In genomic region chr16:91269468-91270211, GRCm38 (mm10) we compare ENCODE assay signal across 9 mouse cellular contexts. TPM values are rescaled to one million over a fixed set of nuclear protein-coding genes. Genes with fewer than 3 reads are reported as not detected.
DNase-seq lines count a peak whose midpoint lies in the region; ATAC-seq lines count a peak whose summit lies in the region.
"Had no signal": no experiment of that assay in that cellular context is flagged by ENCODE, and none has a peak within 500 bp of the region (broad histone marks: within the 10 kb centered on the region; RNA-seq: fewer than 3 reads in every experiment).

Olig1 (plus strand) TSS chr16:91269772.

- peak; percentile 94 for ATAC-seq in forebrain, embryonic 12.5 days (ENCODE audit: low FRiP score)
- peak; percentile 56; the same call in 1 of the 2 replicates for ATAC-seq in heart, embryonic 15.5 days (replicated peaks; ENCODE audit: insufficient number of reproducible peaks, insufficient read depth, low FRiP score, low read depth)
- peak; percentile 58; the same call in 1 of the 2 replicates for ATAC-seq in liver, embryonic 12.5 days
- ATAC-seq in neural tube, embryonic 14.5 days (ENCODE audit: low read depth) = peak; percentile 87

- no peaks in the 10 kb centered on the region for H3K36me3 ChIP-seq in forebrain, embryonic 12.5 days (replicated peaks)
- no peaks in the 10 kb centered on the region for H3K36me3 ChIP-seq in heart, embryonic 15.5 days
- H3K36me3 ChIP-seq in liver, embryonic 12.5 days = no peaks in the 10 kb centered on the region
- H3K36me3 ChIP-seq in neural tube, embryonic 14.5 days (ENCODE audit: control insufficient read depth, insufficient read depth, low read length) = no peaks in the 10 kb centered on the region

- H3K9me3 ChIP-seq in forebrain, embryonic 12.5 days = no peaks in the 10 kb centered on the region
- no peaks in the 10 kb centered on the region for H3K9me3 ChIP-seq in heart, embryonic 15.5 days (replicated peaks)
- H3K9me3 ChIP-seq in liver, embryonic 12.5 days (replicated peaks) = no peaks in the 10 kb centered on the region
- no peaks in the 10 kb centered on the region for H3K9me3 ChIP-seq in neural tube, embryonic 14.5 days (ENCODE audit: control insufficient read depth, low read length)

- H3K27me3 ChIP-seq in forebrain, embryonic 12.5 days = peaks cover 100% of the 10 kb centered on the region
- peaks cover 95% of the 10 kb centered on the region for H3K27me3 ChIP-seq in heart, embryonic 15.5 days
- peaks cover 98% of the 10 kb centered on the region for H3K27me3 ChIP-seq in liver, embryonic 12.5 days (replicated peaks)
- H3K27me3 ChIP-seq in neural tube, embryonic 14.5 days (ENCODE audit: control insufficient read depth, insufficient read depth, low read length) = peaks cover 87% of the 10 kb centered on the region

- under 1% methylated on average over 64 of the region's 64 CpGs for WGBS in forebrain, embryonic 12.5 days
- 2% methylated on average over 64 of the region's 64 CpGs for WGBS in heart, embryonic 15.5 days
- 2% methylated on average over 64 of the region's 64 CpGs for WGBS in liver, embryonic 12.5 days (ENCODE audit: insufficient replicate concordance)
- WGBS in neural tube, embryonic 14.5 days = 1% methylated on average over 64 of the region's 64 CpGs

- peak; percentile 14 for DNase-seq in thymus, postnatal 14 days
- DNase-seq in thymus, postnatal 10 days (ENCODE audit: low spot score in 2 of 2) = no peak
- DNase-seq in kidney, postnatal 25 days = peak; percentile 5 to 62
- peak; percentile 3 to 56 for DNase-seq in urinary bladder, postnatal 36 days (ENCODE audit: low spot score in 2 of 2)

- peak within 1 kb of the TSS; percentile 48 for H3K4me3 ChIP-seq in forebrain, embryonic 12.5 days (replicated peaks)
- H3K4me3 ChIP-seq in heart, embryonic 15.5 days = peak within 1 kb of the TSS; percentile 52
- H3K4me3 ChIP-seq in liver, embryonic 12.5 days = peak within 1 kb of the TSS; percentile 37
- peak within 1 kb of the TSS; percentile 39 for H3K4me3 ChIP-seq in neural tube, embryonic 14.5 days (ENCODE audit: low read depth, low read length)

- peaks cover 27% of the 10 kb centered on the region for H3K4me1 ChIP-seq in forebrain, embryonic 12.5 days
- peaks cover 23% of the 10 kb centered on the region for H3K4me1 ChIP-seq in heart, embryonic 15.5 days (replicated peaks)
- peaks cover 12% of the 10 kb centered on the region; the same call in 1 of the 2 replicates for H3K4me1 ChIP-seq in liver, embryonic 12.5 days
- H3K4me1 ChIP-seq in neural tube, embryonic 14.5 days (ENCODE audit: control insufficient read depth, insufficient read depth, low read length) = peaks cover 11% of the 10 kb centered on the region

- peak within 1 kb of the TSS; percentile 91 for H3K4me2 ChIP-seq in forebrain, embryonic 12.5 days
- peak within 1 kb of the TSS; percentile 91 for H3K4me2 ChIP-seq in heart, embryonic 15.5 days
- peak within 1 kb of the TSS; percentile 58 for H3K4me2 ChIP-seq in liver, embryonic 12.5 days
- H3K4me2 ChIP-seq in neural tube, embryonic 14.5 days (ENCODE audit: low read depth, low read length) = peak within 1 kb of the TSS; percentile 65

- peak within 1 kb of the TSS; percentile 51 for H3K9ac ChIP-seq in forebrain, embryonic 12.5 days
- H3K9ac ChIP-seq in heart, embryonic 15.5 days = 0 out of 2 replicates have a peak within 1 kb of the TSS, but pooled peaks have one; percentile 14
- H3K9ac ChIP-seq in liver, embryonic 12.5 days = no peak within 1 kb of the TSS
- no peak within 1 kb of the TSS for H3K9ac ChIP-seq in neural tube, embryonic 14.5 days (replicated peaks; ENCODE audit: low read depth, low read length)

- H3K27ac ChIP-seq in forebrain, embryonic 12.5 days = no peak within 1 kb of the TSS
- H3K27ac ChIP-seq in heart, embryonic 15.5 days = no peak within 1 kb of the TSS
- no peak within 1 kb of the TSS for H3K27ac ChIP-seq in liver, embryonic 12.5 days
- no peak within 1 kb of the TSS for H3K27ac ChIP-seq in neural tube, embryonic 14.5 days (ENCODE audit: low read depth, low read length)
- H3K27ac ChIP-seq: macrophage had no signal

RNA-seq across cellular contexts. Expression of gene Olig1, which starts in this region (rescaled TPM):
- polyA plus RNA-seq in forebrain, embryonic 12.5 days (2016; fragmentation: Nextera tagmentation; extraction: Ambion mirVana) = 9.9 and 11.8 TPM in 2 replicates
- polyA plus RNA-seq in heart, embryonic 15.5 days (2015; fragmentation: Nextera tagmentation; extraction: Ambion mirVana) = 0.11 TPM in 2 replicates
- polyA plus RNA-seq in liver, embryonic 12.5 days (2016; fragmentation: Nextera tagmentation; extraction: Ambion mirVana) = not detected in 2 replicates
- 49.3 and 62.2 TPM in 2 replicates for polyA plus RNA-seq in neural tube, embryonic 14.5 days (2014; fragmentation: Nextera tagmentation; extraction: Ambion mirVana)
- polyA plus RNA-seq: macrophage had no signal

Comparison
In these comparisons a context has a peak if more than half of its experiments do, and no peak if none do; other contexts are left out.
1. DNase-seq: peak in thymus, postnatal 14 days (single experiment), kidney, postnatal 25 days (2 of 2) and urinary bladder, postnatal 36 days (2 of 2); none in thymus, postnatal 10 days (0 of 2).
2. Peak in ATAC-seq, H3K4me3 ChIP-seq, H3K9ac ChIP-seq and H3K4me2 ChIP-seq in heart, embryonic 15.5 days; RNA of the gene not detected or under 1 TPM.
3. Peak in ATAC-seq, H3K4me3 ChIP-seq and H3K4me2 ChIP-seq in liver, embryonic 12.5 days; RNA of the gene not detected or under 1 TPM.
4. Peak in every context shown above with its lines, with median percentiles within 50 percentile points of each other: ATAC-seq, H3K4me2 ChIP-seq and H3K4me3 ChIP-seq.